Mouse (Mus musculus) olfactory bulb, adult 2 months (tissue): ENCODE results near the gene Gm6993.

Source experiments
- CTCF ChIP-seq: fragments of 200-500 bp; IDR thresholded peaks from 2 replicates; pipeline ENCODE4 v1.5.1; 2012; ENCODE audit warnings: low read depth, mild to moderate bottlenecking, low read length, moderate library complexity; ENCODE audit not compliant: insufficient read depth
- POLR2A ChIP-seq: fragments of 200-500 bp; IDR thresholded peaks from 2 replicates; pipeline ENCODE4 v1.6.1; 2012; ENCODE audit warnings: mild to moderate bottlenecking, low read depth, low read length, moderate library complexity; ENCODE audit not compliant: insufficient read depth

DNA sequence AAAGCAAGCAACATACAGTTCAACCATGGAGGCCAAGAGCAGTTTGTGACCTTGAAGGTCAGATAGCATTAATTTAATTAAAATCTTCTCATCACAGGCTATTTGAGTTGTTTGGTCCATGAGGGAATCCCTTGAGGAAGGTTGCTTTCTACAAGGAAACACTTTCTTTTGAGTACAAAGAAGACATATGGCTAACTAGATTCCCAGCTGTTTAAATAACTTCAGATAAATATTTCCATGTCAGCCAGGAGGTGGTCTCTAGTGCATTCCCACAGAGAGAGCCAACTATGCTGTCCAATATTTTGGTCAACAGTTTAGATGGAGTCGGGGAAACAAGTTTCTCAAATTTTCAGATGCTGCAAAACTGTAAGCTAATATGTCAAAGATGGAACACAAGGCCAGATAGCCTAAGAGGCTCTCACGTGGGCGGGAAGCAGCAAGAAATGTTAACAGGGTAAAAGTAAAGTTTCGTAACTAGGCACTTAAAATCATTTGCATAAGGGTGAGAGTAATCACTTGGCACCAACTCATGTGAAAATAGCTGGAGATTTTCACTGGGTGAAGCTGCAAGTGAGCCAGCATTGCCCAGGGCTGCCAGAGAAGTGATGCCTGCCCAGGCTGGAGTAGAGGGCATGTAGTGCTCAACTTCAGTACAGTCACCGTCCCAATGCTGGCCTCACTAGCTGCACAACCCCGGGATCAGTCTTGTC lies 36.7 kb upstream of the Gm6993 start:
- TF ChIP-seq CTCF: no peak
- TF ChIP-seq POLR2A: no peak
